Mouse (Mus musculus): ENCODE results near the gene Gm20388. TPM values are rescaled to one million over a fixed set of nuclear protein-coding genes. Genes with fewer than 3 reads are reported as not detected.
A peak's percentile ranks its signal among the peaks of the same experiment; 100 is the strongest.
"Not testable (repeated sequence)": the region's sequence is repeated elsewhere in the genome, so short reads cannot be mapped to it uniquely, and the experiment has no call there.

The Gm20388 gene
- total RNA-seq, 2 experiments from 2014 or later, result 18.6 TPM; not detected in 1

DNA sequence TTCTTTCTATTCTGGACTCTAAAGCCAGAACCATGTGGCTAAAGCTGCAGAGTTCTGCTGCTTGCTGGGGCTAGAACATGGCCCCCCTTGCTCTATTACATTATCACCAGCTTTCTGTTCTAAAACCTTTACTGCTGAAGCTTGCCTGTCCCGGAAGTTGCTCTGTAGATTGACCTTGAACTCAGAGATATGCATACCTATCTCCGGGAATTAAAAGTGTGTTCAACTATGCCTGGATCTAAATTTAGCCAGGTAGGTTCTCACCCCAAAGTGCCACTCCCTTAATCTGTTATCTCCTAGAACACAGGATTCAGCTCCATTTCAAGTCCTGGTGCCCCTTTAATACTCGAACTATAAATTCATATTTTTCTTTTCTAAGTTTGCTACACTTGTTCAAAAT, 4100.9 kb downstream of the Gm20388 start:
- intact Hi-C loops (cut with DNase I), result no loop called here
- DNase-seq (ENCODE audit: low spot score in 2 of 2), result no peak

DNA sequence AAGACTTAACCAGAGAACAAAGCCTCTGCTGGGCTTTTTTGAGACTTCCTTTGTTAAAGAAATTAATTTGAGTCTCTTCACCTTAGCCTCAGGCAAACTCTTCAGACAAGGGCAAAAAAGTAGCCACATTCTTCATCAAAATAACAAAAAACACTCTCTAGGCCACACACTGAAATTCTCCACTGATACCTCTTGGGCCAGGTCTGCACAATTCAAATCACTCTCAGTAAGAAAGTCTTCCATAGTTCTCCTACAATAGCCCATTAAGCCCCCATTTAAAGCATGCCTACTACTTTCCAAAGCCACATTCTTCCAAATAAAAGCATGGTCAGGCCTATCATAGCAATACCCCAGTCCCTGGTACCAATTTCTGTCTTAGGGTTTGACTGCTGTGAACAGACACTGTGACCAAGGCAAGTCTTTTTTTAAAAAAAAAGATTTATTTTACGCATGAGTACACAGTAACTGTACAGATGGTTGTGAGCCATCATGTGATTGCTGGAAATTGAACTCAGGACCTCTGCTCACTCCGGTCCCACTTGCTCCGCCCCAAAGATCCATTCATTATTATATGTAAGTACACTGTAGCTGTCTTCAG, 4101.4 kb downstream of the Gm20388 start:
- intact Hi-C loops (cut with DNase I), result no loop called here
- no peak for DNase-seq (ENCODE audit: low spot score in 2 of 2)

DNA sequence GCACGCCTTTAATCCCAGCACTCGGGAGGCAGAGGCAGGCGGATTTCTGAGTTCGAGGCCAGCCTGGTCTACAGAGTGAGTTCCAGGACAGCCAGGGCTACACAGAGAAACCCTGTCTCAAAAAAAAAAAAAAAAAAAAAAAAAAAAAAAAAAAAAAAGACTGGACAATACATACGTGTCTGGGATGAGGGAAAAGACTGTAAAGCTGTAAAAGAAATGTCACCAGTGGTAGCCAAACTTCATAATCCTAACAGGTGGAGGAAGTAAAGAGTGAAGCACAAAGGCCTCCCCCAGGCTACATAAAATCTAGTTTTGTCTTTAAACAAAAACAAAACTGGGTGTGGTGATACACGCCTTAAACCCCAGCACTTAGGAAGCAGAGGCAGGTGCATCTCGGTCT, 4103.7 kb downstream of the Gm20388 start:
- DNase-seq (ENCODE audit: low spot score in 2 of 2); intact Hi-C loops (cut with DNase I): not testable (repeated sequence)

DNA sequence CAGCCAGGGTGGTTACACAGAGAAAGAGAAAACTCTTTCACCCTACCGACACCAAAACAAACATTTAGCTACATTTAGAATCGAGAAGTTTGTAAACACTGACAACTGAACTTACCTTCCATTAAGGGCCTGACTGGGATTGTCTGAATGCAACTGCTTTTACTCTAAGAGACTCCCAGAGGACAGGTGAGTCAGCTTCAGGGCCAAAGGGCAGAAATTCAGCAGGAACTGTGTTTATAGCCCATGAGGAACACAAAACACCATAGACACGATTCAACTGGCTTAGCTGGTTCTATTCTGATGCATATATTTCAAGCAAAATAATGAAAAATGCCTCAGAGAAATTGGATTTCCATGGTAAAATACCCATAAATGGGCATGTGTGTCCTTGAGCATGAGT, 4104.1 kb downstream of the Gm20388 start:
- DNase-seq (ENCODE audit: low spot score in 2 of 2), result no peak
- intact Hi-C loops (cut with DNase I), result no loop called here

DNA sequence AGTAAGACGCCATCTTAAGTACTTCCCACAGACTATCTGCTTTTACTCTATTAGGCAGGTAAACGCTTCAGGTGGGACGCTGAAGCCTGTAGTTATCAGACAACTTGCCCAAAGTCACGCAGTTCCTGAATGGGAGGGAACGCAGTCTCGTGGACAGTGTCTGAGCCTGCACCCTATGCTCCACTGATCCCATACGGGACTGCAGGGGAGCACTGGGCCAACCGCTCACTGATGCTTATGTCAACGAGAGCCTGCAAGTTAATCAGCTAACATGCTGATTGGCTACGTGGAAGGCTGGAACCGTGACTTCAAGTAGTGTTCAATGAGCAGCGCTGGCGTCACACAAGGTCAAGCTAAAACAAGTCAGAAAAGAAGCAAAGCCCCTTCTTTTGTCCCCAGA, 4109.1 kb downstream of the Gm20388 start:
- intact Hi-C loops (cut with DNase I), result loop anchor here (2.0 to 5.0 kb wide), 2 partner anchors 35 to 72 kb away; partner anchors contain the start of gene Nup133
- DNase-seq (ENCODE audit: low spot score in 2 of 2), result no peak

DNA sequence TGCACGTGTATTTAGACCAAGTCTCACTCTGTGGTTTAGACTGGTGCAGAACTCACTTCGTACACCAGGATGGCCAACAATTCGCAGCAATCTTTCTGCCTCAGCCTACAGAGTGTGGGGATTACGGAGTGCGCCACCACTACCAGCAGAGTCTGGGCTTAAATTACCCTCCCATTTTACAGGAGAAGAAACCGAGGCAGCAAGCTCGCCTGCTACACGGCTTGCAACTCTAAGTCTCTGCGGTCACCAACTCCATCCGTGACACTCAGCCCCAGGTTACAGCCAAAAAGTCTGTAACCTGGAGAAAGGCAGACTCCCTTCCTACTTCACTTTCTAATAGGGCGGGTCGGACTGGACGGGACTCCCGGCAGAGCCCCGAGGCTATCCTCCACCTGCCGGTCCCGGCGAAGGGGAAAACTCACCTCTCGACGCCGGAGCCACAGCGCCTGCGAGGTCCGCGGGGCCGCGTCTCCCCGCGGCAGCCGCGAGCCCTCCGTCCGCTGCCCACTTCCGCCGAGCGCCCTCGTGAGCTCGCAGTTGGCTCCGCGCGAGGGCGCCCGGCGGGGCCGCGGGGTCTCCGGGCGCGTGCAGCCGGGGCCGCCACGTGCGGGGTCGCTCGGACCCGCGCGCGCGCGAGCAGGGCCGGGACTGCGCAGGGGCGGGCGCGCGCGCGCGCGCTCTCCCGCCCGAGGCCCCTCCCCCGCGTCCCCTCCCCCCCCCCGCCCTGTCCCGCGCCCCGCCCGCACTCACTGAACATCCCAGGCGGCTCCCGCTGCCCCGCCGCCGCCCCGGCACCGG, 4110.0 kb downstream of the Gm20388 start:
- intact Hi-C loops (cut with DNase I), result loop anchor here (2.0 to 5.0 kb wide), 2 partner anchors 36 to 73 kb away; partner anchors contain the start of gene Nup133

DNA sequence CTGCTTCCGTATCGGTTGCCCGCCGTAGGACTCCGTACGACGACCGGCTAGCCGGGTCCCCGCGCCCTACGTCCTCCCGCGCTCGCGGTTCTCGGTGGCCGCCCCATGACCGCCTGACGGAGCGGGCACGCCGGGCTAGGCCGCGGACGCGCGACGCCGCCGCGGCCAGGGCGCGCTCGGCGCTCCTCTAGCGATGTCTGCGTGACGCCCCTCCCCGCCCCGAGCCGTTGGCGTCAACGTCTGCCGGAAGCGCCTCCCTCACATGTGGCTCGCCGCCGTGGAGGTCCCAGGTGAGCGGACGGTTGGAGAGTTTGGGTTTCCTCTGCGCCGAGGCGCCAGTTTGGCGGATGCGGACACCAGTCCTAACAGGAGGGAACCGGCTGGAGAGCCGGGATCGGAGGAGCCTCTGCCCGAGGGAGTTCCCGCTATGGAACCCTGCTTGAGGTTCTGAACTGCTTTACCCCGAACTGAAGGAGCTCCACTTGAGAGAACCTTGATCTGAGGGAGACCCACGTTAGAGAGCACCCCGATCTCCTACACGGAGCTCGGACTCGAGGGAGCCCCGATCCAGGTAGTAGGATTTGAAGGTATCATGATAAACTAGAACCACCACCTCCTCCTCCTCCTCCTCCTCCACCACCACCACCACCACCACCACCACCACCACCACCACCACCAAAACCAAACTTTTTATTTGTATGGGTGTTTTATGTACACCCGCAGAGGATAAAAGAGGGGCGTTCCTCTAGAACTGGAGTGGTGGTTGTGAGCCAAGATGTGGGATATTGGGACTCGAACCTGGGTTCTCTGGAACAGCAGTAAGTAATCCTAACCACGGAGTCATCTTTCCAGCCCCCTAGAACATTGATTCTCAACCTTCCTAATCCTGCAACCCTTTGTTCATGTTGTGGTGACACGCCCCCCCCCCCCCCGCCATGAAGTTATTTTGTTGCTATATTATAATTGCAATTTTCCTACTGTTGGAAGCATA, 4110.9 kb downstream of the Gm20388 start, which contains the start of the genes Taf5l and Urb2:
TSS of gene Taf5l (minus strand) at position 161 of the 991 bp plus-strand sequence.
TSS of gene Urb2 (plus strand) at position 272 of the 991 bp plus-strand sequence.
- peak; percentile 93 to 95 for DNase-seq (ENCODE audit: low spot score in 2 of 2)
- intact Hi-C loops (cut with DNase I), result loop anchor here (2.0 to 5.0 kb wide), 2 partner anchors 37 to 74 kb away; partner anchors contain the start of gene Nup133

More for the DNA sequence above, 4110.0 kb downstream of the Gm20388 start:
- DNase-seq (ENCODE audit: low spot score in 2 of 2), result peak in 1 of 2 experiments; percentile 21

DNA sequence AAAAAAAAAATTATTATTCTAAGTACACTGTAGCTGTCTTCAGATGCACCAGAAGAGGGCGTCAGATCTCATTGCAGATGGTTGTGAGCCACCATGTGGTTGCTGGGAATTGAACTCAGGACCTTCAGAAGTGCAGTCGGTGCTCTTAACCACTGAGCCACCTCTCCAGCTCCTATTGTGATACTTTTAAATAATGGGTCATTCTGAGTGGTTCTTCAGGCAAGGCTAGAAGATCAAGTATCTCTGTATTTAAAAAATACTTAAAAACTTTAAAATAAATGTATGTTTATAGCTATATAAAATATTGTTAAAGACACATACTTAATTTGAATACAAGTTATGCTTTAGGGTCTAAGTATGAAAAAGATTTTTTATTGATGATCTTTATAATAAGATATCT, 4115.6 kb downstream of the Gm20388 start:
- DNase-seq (ENCODE audit: low spot score in 2 of 2); intact Hi-C loops (cut with DNase I): not testable (repeated sequence)

DNA sequence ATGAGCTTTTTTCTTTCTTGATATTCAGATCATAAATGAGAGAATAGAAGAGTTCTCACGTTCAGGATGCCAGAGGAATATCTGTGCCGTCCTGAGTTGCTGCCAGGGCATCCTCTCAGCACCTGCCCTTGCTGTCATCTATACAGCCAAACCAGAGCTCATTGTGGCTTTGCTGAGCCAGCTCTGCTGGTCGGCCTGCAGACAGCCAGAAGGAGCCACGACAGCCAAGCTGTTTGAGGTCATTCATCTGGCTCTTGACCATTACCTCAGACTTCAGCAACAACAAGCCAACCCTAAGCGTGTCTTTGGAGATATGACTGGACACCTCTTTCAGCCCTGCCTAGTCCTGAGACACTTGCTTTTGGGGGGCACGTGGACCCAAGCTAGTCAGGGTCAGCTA, 4117.2 kb downstream of the Gm20388 start:
- intact Hi-C loops (cut with DNase I), result no loop called here
- no peak for DNase-seq (ENCODE audit: low spot score in 2 of 2)

DNA sequence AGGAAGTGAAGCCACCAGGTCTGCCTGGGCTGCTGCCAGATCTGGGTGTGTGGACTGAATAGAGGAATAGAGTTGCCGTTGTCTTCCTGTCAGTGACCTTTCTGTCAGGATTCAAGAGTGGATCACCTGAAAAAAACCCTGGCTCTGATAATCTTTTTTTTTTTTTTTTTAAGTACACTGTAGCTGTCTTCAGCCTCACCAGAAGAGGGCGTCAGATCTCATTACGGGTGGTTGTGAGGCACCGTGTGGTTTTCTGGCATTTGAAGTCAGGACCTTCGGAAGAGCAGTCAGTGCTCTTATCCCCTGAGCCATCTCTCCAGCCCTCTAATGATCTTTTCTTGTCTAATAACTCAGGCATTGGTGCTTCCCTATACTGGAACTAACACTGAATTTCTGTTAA, 4122.8 kb downstream of the Gm20388 start:
- intact Hi-C loops (cut with DNase I), result no loop called here
- DNase-seq (ENCODE audit: low spot score in 2 of 2), result no peak

DNA sequence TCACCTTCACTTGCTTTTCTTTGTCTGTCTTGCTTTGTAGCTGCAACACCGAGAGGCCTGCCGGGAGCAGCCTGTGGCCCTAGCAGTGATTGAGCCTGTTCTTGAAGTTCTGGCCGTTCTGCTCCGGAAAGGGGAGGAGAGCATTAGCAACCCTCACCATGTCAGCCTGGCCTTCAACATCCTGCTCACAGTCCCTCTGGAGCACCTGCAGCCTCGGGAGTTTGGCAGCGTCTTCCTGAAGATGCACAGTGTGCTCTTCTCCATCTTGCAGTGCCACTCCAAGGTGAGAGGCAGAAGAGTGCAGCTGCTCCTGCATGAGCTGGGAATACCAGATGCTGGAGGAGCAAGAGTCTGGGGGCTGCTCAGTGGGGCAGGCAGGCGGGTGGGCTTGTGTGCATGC, 4127.5 kb downstream of the Gm20388 start:
- intact Hi-C loops (cut with DNase I), result no loop called here
- no peak for DNase-seq (ENCODE audit: low spot score in 2 of 2)

DNA sequence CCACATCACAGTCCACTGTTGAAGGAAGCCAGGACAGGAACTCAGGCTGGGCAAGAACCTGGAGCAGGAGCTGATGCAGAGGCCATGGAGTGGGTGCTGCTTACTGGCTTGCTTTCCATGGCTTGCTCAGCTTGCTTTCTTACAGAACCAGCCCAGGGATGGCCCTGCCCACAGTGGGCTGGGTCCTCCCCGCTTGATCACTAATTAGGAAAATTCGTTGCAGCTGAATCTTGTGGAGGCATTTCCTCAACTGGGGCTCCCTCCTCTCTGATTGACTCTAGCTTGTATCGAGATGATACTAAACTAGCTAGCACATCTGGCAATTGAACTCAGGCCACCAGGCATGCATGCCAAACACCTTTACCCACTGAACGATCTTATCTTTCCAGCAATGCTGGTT, 4128.7 kb downstream of the Gm20388 start:
- no peak for DNase-seq (ENCODE audit: low spot score in 2 of 2)
- intact Hi-C loops (cut with DNase I), result no loop called here

DNA sequence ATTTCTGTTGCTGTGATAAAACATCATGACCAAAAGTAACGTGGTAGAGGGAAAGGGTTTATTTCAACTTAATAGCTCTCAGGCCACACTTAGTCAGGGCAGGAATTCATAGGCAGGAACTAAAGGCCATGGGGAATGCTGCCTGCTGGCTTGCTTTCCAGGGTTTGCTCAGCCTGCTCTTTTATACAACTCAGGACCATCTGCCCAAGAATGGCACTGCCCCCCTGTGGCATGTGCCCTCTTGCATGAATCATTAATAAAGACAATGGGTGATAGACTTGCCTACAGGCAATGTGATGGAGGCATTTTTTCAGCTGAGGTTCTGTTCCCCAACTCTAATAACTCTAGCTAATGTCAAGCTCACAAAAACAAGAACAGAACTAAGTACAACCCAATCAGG, 4131.6 kb downstream of the Gm20388 start:
- intact Hi-C loops (cut with DNase I), result no loop called here
- DNase-seq (ENCODE audit: low spot score in 2 of 2), result no peak

DNA sequence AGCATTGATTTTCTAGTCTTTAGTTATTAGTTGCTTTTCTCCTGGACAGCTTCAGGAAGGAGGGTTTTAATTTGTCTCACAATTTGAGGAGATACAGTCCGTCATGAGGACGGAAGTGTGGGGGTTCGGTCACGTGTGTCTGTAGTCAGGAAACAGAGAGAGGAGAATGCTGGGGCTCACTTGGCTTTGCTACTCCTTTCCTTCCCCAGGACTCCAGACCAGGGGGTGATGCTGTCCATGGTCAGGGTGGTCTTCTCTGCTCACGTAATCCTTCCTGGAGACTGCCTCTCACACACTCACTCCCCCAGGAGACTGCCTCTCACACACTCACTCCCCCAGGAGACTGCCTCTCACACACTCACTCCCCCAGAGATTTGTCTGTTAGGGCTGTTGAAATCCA, 4133.8 kb downstream of the Gm20388 start:
- intact Hi-C loops (cut with DNase I), result no loop called here
- no peak for DNase-seq (ENCODE audit: low spot score in 2 of 2)

DNA sequence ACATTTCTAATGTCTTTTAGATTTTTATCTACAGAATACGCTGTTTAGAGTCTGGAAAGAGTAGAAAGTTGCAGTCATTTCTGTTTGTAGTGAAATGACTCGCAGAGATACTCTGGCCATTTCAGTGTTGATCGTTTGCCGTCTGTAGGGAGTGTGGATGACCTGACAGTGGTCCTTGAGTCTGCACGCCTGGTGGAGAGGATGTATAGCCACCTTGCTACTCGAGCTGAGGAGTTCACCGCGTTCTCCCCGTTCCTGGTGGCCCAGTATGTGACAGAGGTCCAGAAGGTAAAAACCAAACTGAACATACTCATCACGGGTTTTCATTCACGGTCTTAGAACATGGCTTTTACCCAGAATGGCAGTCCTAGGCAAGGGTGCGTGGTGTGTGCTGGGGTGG, 4134.3 kb downstream of the Gm20388 start:
- intact Hi-C loops (cut with DNase I), result no loop called here
- no peak for DNase-seq (ENCODE audit: low spot score in 2 of 2)

DNA sequence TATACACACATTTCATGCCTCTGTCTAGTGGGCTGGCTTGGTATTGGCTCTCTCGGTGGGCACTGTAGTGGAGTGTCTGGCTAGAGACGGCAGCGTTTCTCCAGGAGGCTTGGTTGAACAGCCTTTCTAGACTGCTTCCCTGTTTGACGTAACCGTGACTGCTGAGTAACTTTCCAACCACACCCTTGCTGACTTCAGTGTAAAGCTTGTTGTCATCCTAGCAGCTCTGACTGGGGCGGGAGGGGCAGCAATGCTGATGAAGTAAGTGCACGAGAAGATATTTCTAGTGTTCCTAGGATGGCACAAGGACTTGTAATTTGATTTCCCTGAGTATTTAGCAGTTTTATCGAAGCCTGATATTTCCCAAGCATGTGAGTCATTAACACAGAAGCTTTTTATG, 4135.2 kb downstream of the Gm20388 start:
- intact Hi-C loops (cut with DNase I), result no loop called here
- no peak for DNase-seq (ENCODE audit: low spot score in 2 of 2)

DNA sequence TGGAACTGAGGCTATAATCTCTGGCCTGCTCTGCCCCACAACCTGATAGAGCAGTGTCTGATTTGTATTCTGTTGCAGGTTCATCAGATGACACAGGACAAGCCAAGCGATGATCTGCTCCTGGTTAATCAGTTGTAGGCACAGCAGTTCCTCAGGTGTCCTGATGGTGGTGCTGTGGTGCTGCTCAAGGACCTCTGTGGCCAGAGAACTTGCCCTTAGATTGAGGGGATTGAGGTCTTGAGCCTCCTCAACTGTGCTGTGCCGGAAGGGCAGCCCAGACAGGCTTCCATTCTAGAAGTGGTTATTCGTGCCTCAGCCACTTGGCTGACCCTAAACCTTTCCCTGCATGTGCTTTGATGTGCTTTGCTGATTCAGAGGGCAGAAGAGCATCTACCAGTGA, 4141.5 kb downstream of the Gm20388 start:
- intact Hi-C loops (cut with DNase I), result loop anchor here (1.0 to 5.0 kb wide), 2 partner anchors 180 to 297 kb away; partner anchors contain the start of gene Galnt2
- DNase-seq (ENCODE audit: low spot score in 2 of 2), result peak; percentile 72 to 74

DNA sequence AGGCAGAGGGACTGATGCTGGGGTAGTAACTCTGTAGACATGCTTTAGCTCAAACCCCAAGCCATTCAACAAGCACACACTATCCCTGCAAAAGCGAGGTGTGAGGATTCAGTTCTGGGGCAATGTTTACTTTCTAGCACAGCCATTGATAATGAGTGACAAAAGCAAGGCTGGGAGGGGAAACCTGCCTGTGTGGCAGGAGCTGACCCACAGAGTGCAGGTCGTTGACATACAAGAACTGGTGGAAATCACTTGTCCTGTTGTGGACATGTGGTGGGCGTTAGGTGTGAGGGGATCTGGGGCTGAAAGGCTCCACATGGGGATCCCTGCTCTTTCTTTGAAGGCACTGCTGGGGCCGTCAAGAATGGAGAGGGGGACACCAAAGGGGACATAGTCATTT, 4141.9 kb downstream of the Gm20388 start:
- DNase-seq (ENCODE audit: low spot score in 2 of 2), result no peak
- intact Hi-C loops (cut with DNase I), result loop anchor here (1.0 to 5.0 kb wide), 2 partner anchors 180 to 297 kb away; partner anchors contain the start of gene Galnt2

DNA sequence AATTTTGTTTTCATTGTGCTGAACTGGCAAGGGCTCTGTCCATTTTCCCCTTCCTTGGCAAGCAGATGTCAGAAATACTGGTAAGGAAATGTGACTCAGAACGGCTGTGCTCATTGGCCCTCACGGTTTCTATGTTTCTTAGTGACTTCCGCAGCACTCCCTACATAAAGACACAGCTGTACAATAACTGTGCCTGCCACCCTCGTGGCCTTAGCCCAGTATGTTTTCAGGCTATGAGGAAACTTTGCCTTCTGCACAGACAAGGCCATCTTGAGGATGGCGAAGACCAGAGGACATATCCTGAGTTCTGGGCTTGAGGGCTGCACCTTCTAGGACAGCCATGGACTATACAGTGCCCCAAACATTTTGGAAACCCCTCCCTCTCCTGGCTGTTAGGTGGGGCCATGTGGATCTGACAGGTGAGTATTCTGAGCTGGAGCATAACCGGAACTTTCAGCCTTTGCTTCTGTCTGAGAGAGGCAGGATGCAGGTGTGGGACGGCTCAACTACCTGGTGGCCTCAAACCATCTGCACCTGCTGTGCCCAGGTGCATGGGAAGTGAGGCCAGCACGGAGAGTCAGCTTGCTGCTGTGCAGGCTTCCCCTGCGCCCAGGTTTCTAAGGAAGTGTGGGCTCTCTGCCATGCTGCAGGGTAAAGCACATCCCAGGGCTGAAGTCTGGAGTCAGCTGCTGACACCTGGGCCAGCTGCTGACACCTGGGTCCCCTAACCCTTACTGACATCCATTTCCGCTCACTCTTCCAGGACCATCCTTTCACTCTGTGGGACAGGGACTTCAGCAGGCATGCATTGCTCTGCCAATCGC, 4146.4 kb downstream of the Gm20388 start:
- DNase-seq (ENCODE audit: low spot score in 2 of 2), result no peak
- intact Hi-C loops (cut with DNase I), result no loop called here
